Mouse (Mus musculus) CH12.LX (cell line): Measurements from ENCODE around the gene Matn3.

ENCODE experiments used
- BHLHE40 ChIP-seq: IDR thresholded peaks from 2 replicates; pipeline ENCODE4 v1.6.1; 2011; ENCODE audit warnings: mild to moderate bottlenecking, low read depth, low read length, improper control_type of control experiment
- CHD1 ChIP-seq: IDR thresholded peaks from 2 replicates; pipeline ENCODE4 v1.6.1; 2012; ENCODE audit warnings: low read depth, low read length, improper control_type of control experiment, inconsistent platforms
- CTCF ChIP-seq, 2 experiments: IDR thresholded peaks in 1 of 2; conservative IDR thresholded peaks in 1 of 2; 2 replicates each; pipeline ENCODE4 v1.5.1; 2011 to 2012; ENCODE audit warnings: low read depth in 2 of 2, low read length in 2 of 2, improper control_type of control experiment in 1 of 2, inconsistent platforms in 1 of 2, mild to moderate bottlenecking in 1 of 2, moderate library complexity in 1 of 2
- HCFC1 ChIP-seq: IDR thresholded peaks from 2 replicates; pipeline ENCODE4 v1.6.1; 2012; ENCODE audit warnings: low read depth, mild to moderate bottlenecking, inconsistent platforms, low read length, improper control_type of control experiment
- JUND ChIP-seq: conservative IDR thresholded peaks from 2 replicates; pipeline ENCODE4 v1.6.1; 2011; ENCODE audit warnings: low read depth, low read length, improper control_type of control experiment
- KAT2A ChIP-seq: IDR thresholded peaks from 2 replicates; pipeline ENCODE4 v1.6.1; 2012; ENCODE audit warnings: low read length, improper control_type of control experiment, inconsistent platforms; ENCODE audit not compliant: insufficient replicate concordance
- MEF2A ChIP-seq: IDR thresholded peaks from 2 replicates; pipeline ENCODE4 v1.6.1; 2014; ENCODE audit warnings: low read depth, mild to moderate bottlenecking, inconsistent platforms, low read length, improper control_type of control experiment, borderline replicate concordance
- POLR2A ChIP-seq: IDR thresholded peaks from 2 replicates; pipeline ENCODE4 v1.6.1; 2011; ENCODE audit warnings: low read depth, mild to moderate bottlenecking, improper control_type of control experiment, low read length
- TCF12 ChIP-seq: IDR thresholded peaks from 2 replicates; pipeline ENCODE4 v1.6.1; 2014; ENCODE audit warnings: low read depth, mild to moderate bottlenecking, inconsistent platforms, low read length, improper control_type of control experiment
- ZC3H11A ChIP-seq: IDR thresholded peaks from 2 replicates; pipeline ENCODE4 v1.6.1; 2012; ENCODE audit warnings: low read depth, mild to moderate bottlenecking, inconsistent platforms, low read length, improper control_type of control experiment

DNA sequence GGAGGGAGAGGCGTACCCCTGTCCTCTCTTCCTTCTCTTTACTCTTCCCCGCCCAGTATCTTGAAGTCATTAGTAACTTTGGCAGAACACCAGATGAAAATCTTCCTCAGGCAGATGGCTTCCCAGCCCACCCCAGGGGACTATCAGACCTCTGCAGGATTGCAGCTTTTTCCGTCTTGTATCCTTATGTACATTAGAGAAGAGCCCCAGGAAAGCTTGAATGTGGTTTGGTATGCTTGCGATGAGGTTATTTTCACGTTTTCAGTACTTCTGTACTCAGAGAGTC, 24.7 kb upstream of the Matn3 start:
- no peak for TF ChIP-seq MEF2A
- TF ChIP-seq HCFC1, result no peak
- no peak for TF ChIP-seq CTCF (conservative IDR thresholded peaks at IDR 0.05 in 1 of 2, IDR thresholded peaks at IDR 0.05 in 1 of 2; ENCODE audit: low read depth in 2 of 2, low read length in 2 of 2)
- TF ChIP-seq POLR2A, result no peak
- no peak for TF ChIP-seq TCF12
- TF ChIP-seq ZC3H11A, result no peak
- no peak for TF ChIP-seq KAT2A
- TF ChIP-seq JUND, result no peak
- no peak for TF ChIP-seq BHLHE40
- no peak for TF ChIP-seq CHD1
